Mouse (Mus musculus) urinary bladder, postnatal 4 days (tissue): ENCODE measurements around the gene Vmn1r107.
"Not testable (repeated sequence)": the region's sequence is repeated elsewhere in the genome, so short reads cannot be mapped to it uniquely, and the experiment has no call there.

Experiments
- DNase-seq, 2 experiments: peaks; one replicate each; pipeline ENCODE4 v3.0.0; 2021 to 2022; ENCODE audit warnings: low spot score in 2 of 2

Gene Vmn1r107

DNA sequence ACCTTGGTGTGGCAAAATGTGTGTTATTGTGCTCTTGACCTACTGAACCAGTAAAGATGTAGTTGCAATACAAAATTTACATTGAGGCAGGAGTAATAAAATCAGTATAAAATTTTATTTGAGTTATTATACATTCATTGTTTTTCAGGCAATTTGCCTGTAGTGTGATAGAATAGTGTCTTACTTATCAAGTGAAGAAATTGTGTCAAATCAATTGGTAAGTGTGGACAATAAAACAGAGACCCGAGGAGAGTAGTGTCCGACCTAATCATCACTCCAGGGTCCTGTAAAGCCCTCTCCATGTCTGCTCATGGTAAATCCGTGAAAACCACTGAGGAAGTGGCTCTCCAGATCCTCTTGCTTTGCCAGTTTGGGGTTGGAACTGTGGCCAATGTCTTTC, at the start of gene Vmn1r107:
Gene Vmn1r107 (plus strand): TSS at position 301 of the 400 bp plus-strand sequence.
- not testable (repeated sequence) for DNase-seq

GRCm38 (mm10) chr7:20703116-20703515, 34.4 kb downstream of the Vmn1r107 start, which contains the start of gene Vmn1r111:
Gene Vmn1r111, minus strand, starts transcription at chr7:20703216.
- not testable (repeated sequence) for DNase-seq
